Mouse (Mus musculus) ES-Bruce4 (cell line): ENCODE results near the gene Tas2r135. TPM values are rescaled to one million over a fixed set of nuclear protein-coding genes. Genes with fewer than 3 reads are reported as not detected.

Experiments used
- H3K27ac ChIP-seq: 2 replicates; pipeline ENCODE4 v1.5.1; 2012; ENCODE audit warnings: low read length, inconsistent platforms; ENCODE audit not compliant: insufficient read depth
- H3K27me3 ChIP-seq: 2 replicates; pipeline ENCODE4 v1.6.1; 2012; ENCODE audit warnings: mild to moderate bottlenecking, low read length, inconsistent platforms; ENCODE audit not compliant: control insufficient read depth, poor library complexity, insufficient read depth, severe bottlenecking
- H3K36me3 ChIP-seq: 2 replicates; pipeline ENCODE4 v1.6.1; 2012; ENCODE audit warnings: inconsistent platforms, mild to moderate bottlenecking, low read length, moderate library complexity; ENCODE audit not compliant: control insufficient read depth, poor library complexity, insufficient read depth, severe bottlenecking
- H3K4me1 ChIP-seq: one replicate; pipeline ENCODE4 v1.8.1; 2011; ENCODE audit warnings: low read length; ENCODE audit not compliant: control insufficient read depth, insufficient read depth
- H3K4me3 ChIP-seq: 2 replicates; pipeline ENCODE4 v1.5.1; 2011; ENCODE audit warnings: low read depth, mild to moderate bottlenecking, low read length
- H3K9ac ChIP-seq: 2 replicates; pipeline ENCODE4 v1.6.1; 2012; ENCODE audit warnings: low read depth, mild to moderate bottlenecking, inconsistent platforms; ENCODE audit not compliant: poor library complexity, severe bottlenecking
- H3K9me3 ChIP-seq: replicated peaks from 2 replicates; pipeline ENCODE4 v1.6.1; 2012; ENCODE audit warnings: mild to moderate bottlenecking, low read length, inconsistent platforms; ENCODE audit not compliant: control insufficient read depth, poor library complexity, insufficient read depth, severe bottlenecking
- CTCF ChIP-seq: IDR thresholded peaks from one replicate; pipeline ENCODE4 v1.8.1; 2011; ENCODE audit warnings: low read depth, low read length
- EP300 ChIP-seq: IDR thresholded peaks from 2 replicates; pipeline ENCODE4 v1.6.1; 2011; ENCODE audit warnings: low read depth, low read length; ENCODE audit not compliant: insufficient read depth
- POLR2A ChIP-seq: IDR thresholded peaks from one replicate; pipeline ENCODE4 v1.8.1; 2011; ENCODE audit warnings: low read length; ENCODE audit not compliant: insufficient read depth
- polyA plus RNA-seq: library from polyadenylated mRNA; stranded (reverse); fragments of >200 nt; gene quantifications from 2 replicates; pipeline ENCODE4 v1.2.4, GENCODE M21; 2011; ENCODE audit warnings: low read depth; ENCODE audit not compliant: missing spikeins, insufficient read depth, insufficient read length

The Tas2r135 gene
- polyA plus RNA-seq, 1 experiment = not detected

- Histone ChIP-seq H3K27ac (no peak within 1 kb of the TSS), H3K4me3 (peak within 1 kb of the TSS; percentile 64), H3K9ac (peak within 1 kb of the TSS; percentile 65), H3K4me1 (no peaks in the 10 kb centered on the region), H3K9me3 (no peaks in the 10 kb centered on the region), H3K27me3 (no peaks in the 10 kb centered on the region), H3K36me3 (no peaks in the 10 kb centered on the region)
- no peak for TF ChIP-seq CTCF
- TF ChIP-seq POLR2A = no peak
Observed at GRCm38 (mm10) chr6:42372816-42373547, 32.3 kb upstream of the Tas2r135 start, which contains the start of gene Epha1. Epha1 (minus strand) TSS chr6:42373268.

- Histone ChIP-seq H3K9ac (peak overlapping the region; percentile 53; the same call in 1 of the 2 replicates), H3K4me3 (peak overlapping the region; percentile 37), H3K36me3 (no peaks in the 10 kb centered on the region), H3K4me1 (no peaks in the 10 kb centered on the region), H3K27me3 (no peaks in the 10 kb centered on the region; the same call in none of the 2 replicates), H3K9me3 (no peaks in the 10 kb centered on the region), H3K27ac (no peak overlapping the region)
- TF ChIP-seq POLR2A (no peak), CTCF (no peak), EP300 (no peak)
Observed at GRCm38 (mm10) chr6:42373669-42374430, 31.4 kb upstream of the Tas2r135 start.

- Histone ChIP-seq H3K27ac (no peak overlapping the region), H3K27me3 (no peaks in the 10 kb centered on the region; the same call in none of the 2 replicates), H3K4me3 (no peak overlapping the region), H3K9me3 (no peaks in the 10 kb centered on the region), H3K4me1 (no peaks in the 10 kb centered on the region), H3K9ac (no peak overlapping the region), H3K36me3 (no peaks in the 10 kb centered on the region)
- TF ChIP-seq EP300 (no peak), CTCF (no peak), POLR2A (no peak)
Observed at GRCm38 (mm10) chr6:42374701-42375100, 30.5 kb upstream of the Tas2r135 start.

GRCm38 (mm10) chr6:42375131-42375530, 30.1 kb upstream of the Tas2r135 start:
- Histone ChIP-seq H3K27me3 (no peaks in the 10 kb centered on the region; the same call in none of the 2 replicates), H3K4me1 (no peaks in the 10 kb centered on the region), H3K9me3 (no peaks in the 10 kb centered on the region), H3K4me3 (no peak overlapping the region), H3K36me3 (no peaks in the 10 kb centered on the region), H3K9ac (no peak overlapping the region), H3K27ac (no peak overlapping the region)
- no peak for TF ChIP-seq EP300
- TF ChIP-seq CTCF = no peak
- no peak for TF ChIP-seq POLR2A

- Histone ChIP-seq H3K4me3 (no peak overlapping the region), H3K4me1 (no peaks in the 10 kb centered on the region), H3K36me3 (no peaks in the 10 kb centered on the region), H3K27me3 (no peaks in the 10 kb centered on the region; the same call in none of the 2 replicates), H3K27ac (no peak overlapping the region), H3K9me3 (no peaks in the 10 kb centered on the region), H3K9ac (no peak overlapping the region)
- TF ChIP-seq CTCF = no peak
- TF ChIP-seq EP300 = no peak
- TF ChIP-seq POLR2A = no peak
Observed at GRCm38 (mm10) chr6:42376016-42376415, 29.2 kb upstream of the Tas2r135 start.
